Mouse (Mus musculus) liver, embryonic 12.5 days (tissue): ENCODE measurements at regions not wholly inside any gene's neighbourhood (a gene's known extent, or its start where the extent isn't known, plus 50 kb on each side); places are given as distances from the start of the nearest gene placed in this dataset.

ENCODE experiments used
- ATAC-seq: fragments of 200-750 bp; cut with Nextera tagmentation; 2 replicates; pipeline ENCODE4 v1.8.0; 2017; ENCODE audit warnings: moderate number of reproducible peaks, mild to moderate bottlenecking, moderate library complexity
- H3K27ac ChIP-seq: fragments of 300-500 bp; sonication (generic); 2 replicates; pipeline ENCODE4 v1.5.1; 2016; ENCODE audit warnings: mild to moderate bottlenecking
- H3K27me3 ChIP-seq: fragments of 300-500 bp; sonication (generic); replicated peaks from 2 replicates; pipeline ENCODE4 v1.6.1; 2016; ENCODE audit warnings: mild to moderate bottlenecking, moderate library complexity
- H3K36me3 ChIP-seq: fragments of 300-500 bp; sonication (generic); 2 replicates; pipeline ENCODE4 v1.6.1; 2016; ENCODE audit warnings: mild to moderate bottlenecking, moderate library complexity
- H3K4me1 ChIP-seq: fragments of 300-500 bp; sonication (generic); 2 replicates; pipeline ENCODE4 v1.6.1; 2016
- H3K4me2 ChIP-seq: fragments of 300-500 bp; sonication (generic); 2 replicates; pipeline ENCODE4 v1.6.1; 2016; ENCODE audit warnings: mild to moderate bottlenecking, moderate library complexity
- H3K4me3 ChIP-seq: fragments of 300-500 bp; sonication (generic); 2 replicates; pipeline ENCODE4 v1.5.1; 2016; ENCODE audit warnings: mild to moderate bottlenecking, moderate library complexity
- H3K9ac ChIP-seq: fragments of 300-500 bp; sonication (generic); 2 replicates; pipeline ENCODE4 v1.6.1; 2016; ENCODE audit warnings: mild to moderate bottlenecking, moderate library complexity
- H3K9me3 ChIP-seq: fragments of 300-500 bp; sonication (generic); replicated peaks from 2 replicates; pipeline ENCODE4 v1.6.1; 2016; ENCODE audit warnings: mild to moderate bottlenecking, moderate library complexity
- WGBS: fragments of 180-500 bp; shearing (Covaris S2); methylation state at CpG from one replicate; pipeline ENCODE4 v1.1.7; 2016; ENCODE audit not compliant: insufficient replicate concordance; 5-methylcytosine and 5-hydroxymethylcytosine counted together

GRCm38 (mm10) chr1:71964450-71965126 is 247.5 kb downstream of the Mreg start:
- H3K27me3 ChIP-seq = no peaks in the 10 kb centered on the region
- H3K4me2 ChIP-seq = no peak overlapping the region
- no peaks in the 10 kb centered on the region for H3K9me3 ChIP-seq
- no peak overlapping the region for H3K27ac ChIP-seq
- H3K4me1 ChIP-seq = no peaks in the 10 kb centered on the region
- no peaks in the 10 kb centered on the region for H3K36me3 ChIP-seq
- 73% methylated on average over 4 of the region's 4 CpGs for whole genome bisulfite sequencing
- no peak overlapping the region for H3K9ac ChIP-seq
- ATAC-seq = no peak
- H3K4me3 ChIP-seq = no peak overlapping the region

GRCm38 (mm10) chr1:71956940-71957339 is 255.2 kb downstream of the Mreg start:
- H3K4me3 ChIP-seq = no peak overlapping the region
- peaks cover 26% of the 10 kb centered on the region for H3K4me1 ChIP-seq
- H3K36me3 ChIP-seq = no peaks in the 10 kb centered on the region
- no peak for ATAC-seq
- no peak overlapping the region for H3K27ac ChIP-seq
- WGBS = 15% methylated on average over 3 of the region's 3 CpGs
- no peaks in the 10 kb centered on the region for H3K27me3 ChIP-seq
- H3K4me2 ChIP-seq = no peak overlapping the region
- no peak overlapping the region for H3K9ac ChIP-seq
- no peaks in the 10 kb centered on the region for H3K9me3 ChIP-seq

GRCm38 (mm10) chr1:71955331-71955730 is 256.8 kb downstream of the Mreg start:
- no peak overlapping the region for H3K27ac ChIP-seq
- no peak overlapping the region for H3K4me2 ChIP-seq
- no peaks in the 10 kb centered on the region for H3K36me3 ChIP-seq
- ATAC-seq = no peak
- no peaks in the 10 kb centered on the region for H3K27me3 ChIP-seq
- H3K4me3 ChIP-seq = no peak overlapping the region
- no peak overlapping the region for H3K9ac ChIP-seq
- no peaks in the 10 kb centered on the region for H3K9me3 ChIP-seq
- H3K4me1 ChIP-seq = peaks cover 26% of the 10 kb centered on the region

GRCm38 (mm10) chr1:71953292-71953691 is 258.8 kb downstream of the Mreg start:
- Histone ChIP-seq H3K27ac (no peak overlapping the region), H3K9me3 (no peaks in the 10 kb centered on the region), H3K4me1 (peaks cover 24% of the 10 kb centered on the region), H3K36me3 (no peaks in the 10 kb centered on the region), H3K9ac (no peak overlapping the region), H3K4me3 (no peak overlapping the region), H3K4me2 (no peak overlapping the region), H3K27me3 (no peaks in the 10 kb centered on the region)
- no peak for ATAC-seq
- 59% methylated on average over 6 of the region's 6 CpGs for WGBS

- no peaks in the 10 kb centered on the region for H3K36me3 ChIP-seq
- 0 out of 2 replicates have a peak, but pooled peaks cover 8% of the 10 kb centered on the region for H3K4me1 ChIP-seq
- 62% methylated on average over 7 of the region's 7 CpGs for WGBS
- no peak overlapping the region for H3K27ac ChIP-seq
- ATAC-seq = no peak
- no peak overlapping the region for H3K4me3 ChIP-seq
- H3K4me2 ChIP-seq = no peak overlapping the region
- H3K9me3 ChIP-seq = no peaks in the 10 kb centered on the region
- no peak overlapping the region for H3K9ac ChIP-seq
- no peaks in the 10 kb centered on the region for H3K27me3 ChIP-seq
These were observed 262.6 kb downstream of the Mreg start for GRCm38 (mm10) chr1:71949549-71949948.

- Histone ChIP-seq H3K9me3 (no peaks in the 10 kb centered on the region), H3K4me2 (no peak overlapping the region), H3K9ac (no peak overlapping the region), H3K4me1 (0 out of 2 replicates have a peak, but pooled peaks cover 8% of the 10 kb centered on the region), H3K27me3 (no peaks in the 10 kb centered on the region), H3K27ac (no peak overlapping the region), H3K36me3 (no peaks in the 10 kb centered on the region), H3K4me3 (no peak overlapping the region)
- 80% methylated on average over 4 of the region's 4 CpGs for WGBS
- ATAC-seq = no peak
These were observed 263.4 kb downstream of the Mreg start for GRCm38 (mm10) chr1:71948686-71949085.

- Histone ChIP-seq H3K27me3 (no peaks in the 10 kb centered on the region), H3K9ac (no peak overlapping the region), H3K9me3 (no peaks in the 10 kb centered on the region), H3K4me1 (0 out of 2 replicates have a peak, but pooled peaks cover 1% of the 10 kb centered on the region), H3K36me3 (no peaks in the 10 kb centered on the region), H3K27ac (no peak overlapping the region), H3K4me3 (no peak overlapping the region), H3K4me2 (no peak overlapping the region)
- WGBS = 82% methylated on average over 2 of the region's 2 CpGs
- no peak for ATAC-seq
These were observed 264.6 kb downstream of the Mreg start for GRCm38 (mm10) chr1:71947506-71947905.

GRCm38 (mm10) chr1:71946911-71947310 is 265.2 kb downstream of the Mreg start:
- WGBS = 61% methylated on average over 2 of the region's 2 CpGs
- H3K9ac ChIP-seq = no peak overlapping the region

GRCm38 (mm10) chr1:71945070-71945469 is 267.0 kb downstream of the Mreg start:
- Histone ChIP-seq H3K27me3 (no peaks in the 10 kb centered on the region), H3K9me3 (no peaks in the 10 kb centered on the region), H3K36me3 (no peaks in the 10 kb centered on the region), H3K4me2 (no peak overlapping the region), H3K9ac (no peak overlapping the region), H3K27ac (no peak overlapping the region), H3K4me1 (no peaks in the 10 kb centered on the region), H3K4me3 (no peak overlapping the region)
- no peak for ATAC-seq
- WGBS = 76% methylated on average over 6 of the region's 6 CpGs

More at GRCm38 (mm10) chr1:71946911-71947310, 265.2 kb downstream of the Mreg start:
- Histone ChIP-seq H3K4me2 (no peak overlapping the region), H3K9me3 (no peaks in the 10 kb centered on the region), H3K27me3 (no peaks in the 10 kb centered on the region), H3K36me3 (no peaks in the 10 kb centered on the region), H3K27ac (no peak overlapping the region), H3K4me1 (no peaks in the 10 kb centered on the region), H3K4me3 (no peak overlapping the region)
- ATAC-seq = no peak

GRCm38 (mm10) chr1:71944531-71944930 is 267.6 kb downstream of the Mreg start:
- H3K4me3 ChIP-seq = no peak overlapping the region

GRCm38 (mm10) chr1:71942145-71942544 is 270.0 kb downstream of the Mreg start:
- Histone ChIP-seq H3K4me3 (no peak overlapping the region), H3K4me1 (peaks cover 21% of the 10 kb centered on the region), H3K27me3 (peaks cover 5% of the 10 kb centered on the region; the same call in 1 of the 2 replicates), H3K4me2 (no peak overlapping the region), H3K9ac (no peak overlapping the region), H3K27ac (no peak overlapping the region), H3K9me3 (no peaks in the 10 kb centered on the region), H3K36me3 (no peaks in the 10 kb centered on the region)
- ATAC-seq = no peak

More at GRCm38 (mm10) chr1:71944531-71944930, 267.6 kb downstream of the Mreg start:
- no peak for ATAC-seq
- Histone ChIP-seq H3K36me3 (no peaks in the 10 kb centered on the region), H3K4me2 (no peak overlapping the region), H3K9ac (no peak overlapping the region), H3K27ac (no peak overlapping the region), H3K27me3 (no peaks in the 10 kb centered on the region), H3K9me3 (no peaks in the 10 kb centered on the region), H3K4me1 (no peaks in the 10 kb centered on the region)
- 53% methylated on average over 3 of the region's 3 CpGs for WGBS

- H3K27me3 ChIP-seq = peaks cover 5% of the 10 kb centered on the region; the same call in 1 of the 2 replicates
- WGBS = 59% methylated on average over 4 of the region's 4 CpGs
- H3K4me2 ChIP-seq = no peak overlapping the region
- no peaks in the 10 kb centered on the region for H3K9me3 ChIP-seq
- H3K4me1 ChIP-seq = peaks cover 24% of the 10 kb centered on the region
- ATAC-seq = no peak
- no peak overlapping the region for H3K4me3 ChIP-seq
- H3K36me3 ChIP-seq = no peaks in the 10 kb centered on the region
- no peak overlapping the region for H3K27ac ChIP-seq
- no peak overlapping the region for H3K9ac ChIP-seq
These were observed 270.4 kb downstream of the Mreg start for GRCm38 (mm10) chr1:71941688-71942087.

GRCm38 (mm10) chr1:71940900-71941299 is 271.2 kb downstream of the Mreg start:
- Histone ChIP-seq H3K27me3 (peaks cover 5% of the 10 kb centered on the region; the same call in 1 of the 2 replicates), H3K9ac (no peak overlapping the region), H3K4me2 (no peak overlapping the region), H3K9me3 (no peaks in the 10 kb centered on the region), H3K4me3 (no peak overlapping the region), H3K36me3 (no peaks in the 10 kb centered on the region), H3K27ac (no peak overlapping the region), H3K4me1 (peaks cover 32% of the 10 kb centered on the region)
- no peak for ATAC-seq
- 45% methylated on average over 4 of the region's 4 CpGs for WGBS
